Mouse (Mus musculus): ENCODE measurements around the gene Gm17654.
"Not testable (repeated sequence)": the region's sequence is repeated elsewhere in the genome, so short reads cannot be mapped to it uniquely, and the experiment has no call there.

DNA sequence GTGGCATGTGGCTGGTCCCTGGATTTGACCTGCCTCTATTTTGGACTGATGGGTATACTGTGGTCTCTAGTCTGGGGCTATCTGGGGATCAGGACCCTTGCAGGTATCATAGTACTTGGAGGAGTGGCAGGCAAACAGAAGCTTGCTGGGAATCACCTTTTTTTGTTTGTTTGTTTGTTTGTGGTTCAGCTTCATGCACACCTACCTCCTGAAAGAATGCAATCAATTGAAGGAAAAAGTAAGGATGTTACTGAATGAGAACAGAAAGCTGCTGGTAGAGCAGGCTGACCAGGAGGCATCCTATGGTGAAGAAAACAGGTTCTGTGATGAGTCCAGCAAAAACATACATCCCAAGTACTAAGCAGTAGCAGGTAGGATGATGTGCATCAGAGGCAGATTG is 32.7 kb downstream of the Gm17654 start:
- not testable (repeated sequence) for TF ChIP-seq CTCF (IDR thresholded peaks at IDR 0.05; ENCODE audit: low read depth, low read length); POLR2A (IDR thresholded peaks at IDR 0.05; ENCODE audit: borderline replicate concordance, low read depth, low read length)
